Mouse (Mus musculus) CD4-positive, CD25-positive, alpha-beta regulatory T cell (primary cell): ENCODE results near the gene Wnt7b. TPM values are rescaled to one million over a fixed set of nuclear protein-coding genes. Genes with fewer than 3 reads are reported as not detected.

Experiments used
- polyA plus RNA-seq: library from polyadenylated mRNA; unstranded; fragments of 100-300 nt; shearing (Covaris generic); gene quantifications from one replicate; pipeline ENCODE4 v1.2.1, GENCODE M21; 2017

Gene Wnt7b
- polyA plus RNA-seq = not detected

GRCm38 (mm10) chr15:85582356-85582910, at the start of gene Wnt7b:
Gene Wnt7b (minus strand): TSS chr15:85582473.

DNA sequence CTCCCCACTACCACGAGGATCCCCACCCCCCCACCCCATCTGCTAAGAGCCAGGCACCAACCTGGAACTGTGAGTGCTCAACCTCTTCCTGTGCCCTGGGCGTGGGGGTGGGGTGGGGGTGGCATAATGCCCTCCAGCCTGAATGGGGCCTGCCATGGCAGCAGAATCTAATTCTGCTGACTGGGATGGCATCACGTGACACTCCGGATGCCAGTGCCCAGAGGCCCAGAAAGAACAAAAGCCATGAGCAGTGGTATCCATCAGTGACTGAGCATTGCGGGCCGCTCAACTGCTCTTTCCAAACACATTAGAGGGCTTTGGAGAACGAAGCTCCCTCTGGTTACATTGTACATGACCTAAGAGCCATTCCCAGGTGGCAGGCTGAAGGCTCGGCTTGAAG, 79.1 kb downstream of the Wnt7b start, which contains the start of gene 7530416G11Rik:
TSS of gene 7530416G11Rik (minus strand) at position 101 of the 400 bp plus-strand sequence.

Other genes with a start within 250 kb of the Wnt7b start
- 133 TPM for gene Atxn10, start 246.2 kb downstream of the Wnt7b start, polyA plus RNA-seq
- gene 7530416G11Rik, start 79.2 kb downstream of the Wnt7b start, polyA plus RNA-seq = not detected
- not detected for gene Ppara, start 152.5 kb upstream of the Wnt7b start, polyA plus RNA-seq
- gene Cdpf1, start 229.2 kb upstream of the Wnt7b start, polyA plus RNA-seq = 39.5 TPM
- gene Pkdrej, start 239.3 kb upstream of the Wnt7b start, polyA plus RNA-seq = not detected
- 20.7 TPM for gene Ttc38, start 249.8 kb upstream of the Wnt7b start, polyA plus RNA-seq